In the genomic region with DNA sequence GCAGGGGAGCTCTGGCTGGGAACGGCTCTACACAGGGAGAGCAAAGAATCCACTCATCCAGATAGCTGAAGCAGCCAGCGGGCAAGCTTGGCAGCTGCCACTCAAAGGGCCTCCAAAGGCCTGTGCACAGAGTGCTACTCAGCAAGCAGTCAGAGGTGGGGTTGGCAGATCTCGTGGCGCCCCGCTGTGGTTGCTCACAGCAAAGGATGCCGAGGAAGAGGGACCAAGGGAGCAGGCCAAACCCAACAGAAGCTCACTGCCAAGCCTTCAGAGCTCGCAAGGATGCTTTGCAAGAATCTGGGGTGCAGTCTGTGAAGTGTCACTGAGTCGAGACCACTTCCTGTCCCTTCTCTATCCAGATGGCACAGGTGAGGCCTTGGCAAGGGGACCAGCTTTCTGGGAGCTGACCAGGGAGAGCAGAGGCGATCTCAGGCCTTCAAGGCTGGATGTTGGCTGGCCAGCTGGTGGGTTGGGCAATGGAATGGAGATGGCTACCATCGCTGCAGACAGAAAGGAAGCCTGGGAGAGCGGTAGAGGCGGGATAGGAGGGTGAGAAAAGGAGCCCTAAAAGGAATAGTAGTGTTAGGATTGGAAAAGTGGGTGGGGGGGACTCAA, we compare ENCODE assay signal across 8 mouse cellular contexts. TPM values are rescaled to one million over a fixed set of nuclear protein-coding genes. Genes with fewer than 3 reads are reported as not detected.
DNase-seq lines count a peak whose midpoint lies in the region; ATAC-seq and TF ChIP-seq lines count a peak whose summit lies in the region.

No protein-coding gene starts in this region.

- dilution Hi-C loops in CH12.LX (cut with MboI; ENCODE audit: extremely low pct_ligation_motif_present, extremely low pct_unique_long_range_greater_than_20kb, low sequenced_read_pairs): no loop called here

- ATAC-seq in hindbrain, embryonic 12.5 days (ENCODE audit: low FRiP score): peak; percentile 87

- TF ChIP-seq CTCF in gastrocnemius, adult 2 months (IDR thresholded peaks at IDR 0.05): peak; percentile 35; the same call in 1 of the 2 replicates
- peak in 1 of 2 experiments; percentile 47; a peak in 2 of 4 replicates for TF ChIP-seq CTCF in CH12.LX (conservative IDR thresholded peaks at IDR 0.05 in 1 of 2, IDR thresholded peaks at IDR 0.05 in 1 of 2; ENCODE audit: low read depth in 2 of 2, low read length in 2 of 2)

- H3K27me3 ChIP-seq in CH12.LX (replicated peaks): no peaks in the 10 kb centered on the region
- peaks cover 33% of the 10 kb centered on the region for H3K27me3 ChIP-seq in hindbrain, embryonic 12.5 days

- intact Hi-C loops in gastrocnemius, adult 2 months (cut with DNase I): no loop called here
- intact Hi-C loops in left cerebral cortex, postnatal 36 days (cut with DNase I): loop anchor here (5.0 to 10.0 kb wide), 3 partner anchors 186 to 1801 kb away; a partner anchor contains a TSS

- H3K9ac ChIP-seq in CH12.LX (ENCODE audit: insufficient read depth, low read depth): no peak overlapping the region
- no peak overlapping the region for H3K9ac ChIP-seq in hindbrain, embryonic 12.5 days

- TF ChIP-seq POLR2A in CH12.LX (IDR thresholded peaks at IDR 0.05; ENCODE audit: low read depth, low read length): no peak

- in situ Hi-C loops in CH12.LX (cut with MboI; ENCODE audit: low pct_ligation_motif_present, low pct_unique_long_range_greater_than_20kb, low sequenced_read_pairs): loop anchor here (5.0 to 25.0 kb wide), 3 partner anchors 84 to 1624 kb away; no protein-coding TSS in a partner anchor

- H3K4me3 ChIP-seq in gastrocnemius, adult 2 months: no peak overlapping the region
- H3K4me3 ChIP-seq in CH12.LX (replicated peaks in 1 of 3; ENCODE audit: low read depth in 2 of 3, low read length in 2 of 3, poor library complexity in 1 of 3): no peak overlapping the region
- no peak overlapping the region for H3K4me3 ChIP-seq in hindbrain, embryonic 12.5 days

- peaks cover 11 to 34% of the 10 kb centered on the region in 2 experiments for H3K4me1 ChIP-seq in CH12.LX (ENCODE audit: control insufficient read depth in 1 of 2, insufficient read depth in 2 of 2)
- peaks cover 15% of the 10 kb centered on the region for H3K4me1 ChIP-seq in hindbrain, embryonic 12.5 days

- H3K4me2 ChIP-seq in CH12.LX (ENCODE audit: insufficient read depth, low read depth, poor library complexity, severe bottlenecking): no peak overlapping the region
- peak overlapping the region; percentile 17; the same call in 1 of the 2 replicates for H3K4me2 ChIP-seq in hindbrain, embryonic 12.5 days (replicated peaks)

- no peaks in the 10 kb centered on the region for H3K36me3 ChIP-seq in CH12.LX (replicated peaks in 1 of 2; ENCODE audit: control insufficient read depth in 1 of 2, insufficient read depth in 1 of 2, low read length in 1 of 2)
- no peaks in the 10 kb centered on the region for H3K36me3 ChIP-seq in hindbrain, embryonic 12.5 days

- no peaks in the 10 kb centered on the region for H3K9me3 ChIP-seq in CH12.LX (replicated peaks; ENCODE audit: low read length)
- no peaks in the 10 kb centered on the region for H3K9me3 ChIP-seq in hindbrain, embryonic 12.5 days (replicated peaks)

- peak; percentile 41 for DNase-seq in gastrocnemius, adult 2 months
- no peak for DNase-seq in gastrocnemius, postnatal 25 days
- no peak for DNase-seq in CH12.LX (ENCODE audit: extremely low read depth)
- DNase-seq in cerebellum, postnatal 36 days: peak; percentile 78 to 81
- DNase-seq in left cerebral cortex, postnatal 36 days (ENCODE audit: low spot score in 2 of 2): peak; percentile 23 to 38
- DNase-seq in retina, embryonic 14.5 days (ENCODE audit: low spot score): peak; percentile 64
- no peak for DNase-seq in spleen, postnatal 36 days (ENCODE audit: low spot score in 2 of 2)

- peak; percentile 26 for TF ChIP-seq RAD21 in CH12.LX (IDR thresholded peaks at IDR 0.05; ENCODE audit: low read depth, low read length)

- no peak overlapping the region for H3K27ac ChIP-seq in gastrocnemius, adult 2 months
- no peak overlapping the region for H3K27ac ChIP-seq in CH12.LX (ENCODE audit: insufficient read depth, low read depth)
- no peak overlapping the region for H3K27ac ChIP-seq in hindbrain, embryonic 12.5 days

- no peak for TF ChIP-seq EP300 in CH12.LX (IDR thresholded peaks at IDR 0.05; ENCODE audit: low read length)

- H3K79me2 ChIP-seq in CH12.LX (replicated peaks; ENCODE audit: control insufficient read depth, extremely low read depth, insufficient read depth, poor library complexity, severe bottlenecking): no peaks in the 10 kb centered on the region

- 18% methylated on average over 12 of the region's 12 CpGs for WGBS in hindbrain, embryonic 12.5 days

TF ChIP-seq in CH12.LX, 34 proteins besides CTCF, POLR2A, EP300 and RAD21:
- TF ChIP-seq BHLHE40 (IDR thresholded peaks at IDR 0.05; ENCODE audit: low read depth, low read length) (no peak), POLR2AphosphoS2 (IDR thresholded peaks at IDR 0.05; ENCODE audit: low read depth, low read length) (no peak), E2F4 (IDR thresholded peaks at IDR 0.05; ENCODE audit: insufficient replicate concordance, low read depth, low read length) (no peak), JUND (conservative IDR thresholded peaks at IDR 0.05; ENCODE audit: low read depth, low read length) (no peak), SMC3 (IDR thresholded peaks at IDR 0.05; ENCODE audit: low read depth, low read length) (peak; percentile 26; the same call in 1 of the 2 replicates)

RNA-seq across cellular contexts. Expression of a gene that starts 42.6 kb away (rescaled TPM):
- total RNA-seq in gastrocnemius, adult 2 months (2021): not detected
- not detected for total RNA-seq in gastrocnemius, postnatal 25 days (2021)
- total RNA-seq in CH12.LX (2012; rRNA removed) (not detected in 2 replicates), CH12.LX (2014; rRNA removed) (not detected in 2 replicates)
- not detected in 2 replicates for polyA plus RNA-seq in CH12.LX (2012; ENCODE audit: insufficient read length, low read depth)
- polyA plus RNA-seq in hindbrain, embryonic 12.5 days (2016; fragmentation: Nextera tagmentation; extraction: Ambion mirVana): not detected in 2 replicates
- not detected for total RNA-seq in left cerebral cortex, postnatal 36 days (2021)

RNA-seq across cellular contexts. Expression of a gene that starts 51.4 kb away (rescaled TPM):
- total RNA-seq in gastrocnemius, adult 2 months (2021): 1 to 10 TPM; 1.2 to 1.6 TPM
- 1 to 10 TPM; 1.9 to 2.1 TPM for total RNA-seq in gastrocnemius, postnatal 25 days (2021)
- total RNA-seq in CH12.LX (2012; rRNA removed): 5.3 and 6.9 TPM in 2 replicates
- 2.3 and 2.4 TPM in 2 replicates for total RNA-seq in CH12.LX (2014; rRNA removed)
- polyA plus RNA-seq in CH12.LX (2012; ENCODE audit: insufficient read length, low read depth): 3.2 and 3.7 TPM in 2 replicates
- polyA plus RNA-seq in hindbrain, embryonic 12.5 days (2016; fragmentation: Nextera tagmentation; extraction: Ambion mirVana): 2.3 and 2.5 TPM in 2 replicates
- 10 to 100 TPM; 23.1 to 28.7 TPM for total RNA-seq in left cerebral cortex, postnatal 36 days (2021)

Comparison
In these comparisons a context has a peak if more than half of its experiments do, and no peak if none do; other contexts are left out.
1. DNase-seq: peak in gastrocnemius, adult 2 months (single experiment), cerebellum, postnatal 36 days (2 of 2), left cerebral cortex, postnatal 36 days (2 of 2) and retina, embryonic 14.5 days (single experiment); none in gastrocnemius, postnatal 25 days (single experiment), CH12.LX (single experiment) and spleen, postnatal 36 days (0 of 2).